Mouse (Mus musculus) spleen, embryonic (tissue): Measurements from ENCODE around the gene Gm3015.
"Not testable (repeated sequence)": the region's sequence is repeated elsewhere in the genome, so short reads cannot be mapped to it uniquely, and the experiment has no call there.

Experiments used
- CTCF ChIA-PET: fragments of 350-600 bp; sonication (Branson Sonifier 250); formaldehyde crosslinking; loops from one replicate; lab custom pipeline; 2022; lab: Charles Lee

Gm3015 gene

DNA sequence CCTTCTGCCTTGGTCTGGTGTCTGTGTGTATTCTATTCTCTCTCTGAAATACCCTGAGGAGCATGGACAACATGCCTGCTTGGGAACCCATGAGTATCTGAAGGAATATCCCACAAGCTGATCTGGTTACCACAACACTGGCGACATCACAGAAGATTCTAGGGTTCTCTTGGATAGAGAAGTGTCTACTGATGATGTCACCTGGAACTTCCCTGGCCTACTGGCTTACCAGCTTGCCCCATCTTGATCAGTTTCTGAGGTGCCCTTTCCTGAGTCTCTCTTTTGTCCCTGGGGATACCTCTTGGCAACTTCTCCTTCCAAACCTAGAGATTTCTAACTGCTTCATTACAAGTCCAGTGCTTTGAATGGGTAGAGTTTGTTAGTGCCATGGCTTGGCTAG lies at the start of gene Gm3015:
Gm3015 (minus strand) TSS at position 101 of the 400 bp plus-strand sequence.
- CTCF ChIA-PET: not testable (repeated sequence)

DNA sequence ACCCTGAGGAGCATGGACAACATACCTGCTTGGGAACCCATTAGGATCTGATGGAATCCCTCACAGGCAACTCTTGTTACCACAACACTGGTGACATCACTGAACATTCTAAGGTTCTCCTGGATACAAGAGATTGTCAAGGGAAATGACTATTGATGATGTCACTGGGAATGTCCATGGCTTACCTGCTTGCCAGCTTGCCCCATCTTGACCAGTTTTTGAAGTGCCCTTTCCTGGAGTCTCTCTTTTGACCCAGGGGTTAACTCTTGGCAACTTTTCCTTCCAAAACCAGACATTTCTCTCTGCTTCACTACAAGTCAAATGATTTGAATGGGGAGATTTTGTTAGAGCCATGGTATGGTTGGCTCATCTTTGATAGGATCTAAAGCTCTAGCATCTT lies 29.3 kb upstream of the Gm3015 start, which contains the start of gene Gm10377:
Gm10377 (minus strand) TSS at position 101 of the 400 bp plus-strand sequence.
- CTCF ChIA-PET: not testable (repeated sequence)
